Mouse (Mus musculus): Measurements from ENCODE around the gene Chrna5.
"Not testable (repeated sequence)": the region's sequence is repeated elsewhere in the genome, so short reads cannot be mapped to it uniquely, and the experiment has no call there.

Chrna5 gene

DNA sequence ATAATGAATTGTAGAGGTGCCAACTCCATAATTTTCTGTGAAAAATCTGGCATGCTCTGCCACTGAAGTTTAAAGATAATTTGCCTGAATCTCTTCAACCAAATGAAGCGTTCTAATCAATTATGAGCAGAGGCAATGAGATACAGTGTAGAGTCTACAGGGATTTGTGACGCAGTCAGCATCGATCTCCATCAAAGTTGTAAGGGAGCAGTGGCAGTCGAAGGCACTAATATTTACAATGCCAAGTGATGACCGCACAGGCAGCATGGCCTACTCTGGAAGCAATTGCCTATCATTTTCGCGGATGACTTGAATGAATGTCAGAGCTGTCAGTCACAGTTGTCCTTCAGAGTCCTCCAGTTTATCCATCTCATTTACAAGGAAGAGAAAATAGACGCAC is at the start of gene Chrna5:
TSS of gene Chrna5 (plus strand) at position 207 of the 400 bp plus-strand sequence.
- DNase-seq (ENCODE audit: low spot score in 2 of 2): no peak

DNA sequence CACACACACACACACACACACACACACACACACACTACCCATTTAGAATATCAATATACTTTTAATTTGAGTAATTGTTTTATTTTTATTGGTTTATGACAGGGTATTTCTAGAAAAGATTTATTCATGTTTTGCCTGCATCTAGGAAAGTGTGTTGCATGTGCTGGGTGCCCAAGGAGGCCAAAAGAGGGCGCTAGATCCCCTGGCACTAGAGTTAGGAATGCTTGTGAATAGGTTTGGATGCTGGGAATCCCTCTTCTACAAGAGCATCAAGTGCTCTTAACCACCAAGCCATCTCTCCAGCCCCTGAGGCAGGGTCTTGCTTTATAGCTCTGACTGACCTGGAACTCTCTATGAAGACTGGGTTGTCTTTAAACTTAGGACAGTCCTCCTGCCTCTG is 48.9 kb upstream of the Chrna5 start:
- no peak for DNase-seq (ENCODE audit: low spot score in 2 of 2)

DNA sequence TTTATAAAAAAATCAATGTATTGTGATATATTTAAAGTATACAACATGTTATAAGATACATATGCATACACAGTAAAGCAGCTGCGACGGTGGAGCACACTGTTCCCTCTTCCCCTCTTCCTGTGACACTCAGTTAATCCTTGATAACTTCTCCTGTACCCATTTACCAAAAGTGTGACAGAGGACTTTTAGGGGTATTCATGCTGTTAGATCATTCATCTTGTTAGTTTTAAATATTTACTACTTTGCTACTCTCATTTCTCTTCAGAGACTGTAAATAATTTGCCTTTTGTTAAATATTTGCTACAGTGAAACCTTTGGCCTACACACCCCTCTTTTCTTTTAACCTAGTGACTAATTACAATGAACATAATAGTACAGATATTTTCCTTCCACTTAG is 48.3 kb upstream of the Chrna5 start:
- no peak for DNase-seq (ENCODE audit: low spot score in 2 of 2)

DNA sequence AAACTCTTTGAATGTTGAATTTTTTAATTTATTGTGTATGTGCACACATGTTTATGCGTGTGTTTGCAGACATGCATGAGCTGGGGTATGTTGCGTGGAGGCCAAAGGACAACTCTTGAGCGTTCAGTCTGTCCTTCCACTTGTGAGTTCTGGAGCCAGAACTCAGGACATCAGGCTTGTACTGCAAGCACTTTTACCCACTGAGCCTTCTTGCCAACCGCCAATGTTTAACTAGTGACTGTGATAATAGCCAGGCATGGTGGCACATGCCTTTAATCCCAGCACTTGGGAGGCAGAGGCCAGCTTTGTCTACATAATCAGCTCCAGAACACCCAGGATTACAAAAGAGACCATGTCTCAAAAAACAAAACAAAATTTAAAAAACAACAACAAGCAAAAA is 38.6 kb upstream of the Chrna5 start:
- DNase-seq (ENCODE audit: low spot score in 2 of 2): no peak

DNA sequence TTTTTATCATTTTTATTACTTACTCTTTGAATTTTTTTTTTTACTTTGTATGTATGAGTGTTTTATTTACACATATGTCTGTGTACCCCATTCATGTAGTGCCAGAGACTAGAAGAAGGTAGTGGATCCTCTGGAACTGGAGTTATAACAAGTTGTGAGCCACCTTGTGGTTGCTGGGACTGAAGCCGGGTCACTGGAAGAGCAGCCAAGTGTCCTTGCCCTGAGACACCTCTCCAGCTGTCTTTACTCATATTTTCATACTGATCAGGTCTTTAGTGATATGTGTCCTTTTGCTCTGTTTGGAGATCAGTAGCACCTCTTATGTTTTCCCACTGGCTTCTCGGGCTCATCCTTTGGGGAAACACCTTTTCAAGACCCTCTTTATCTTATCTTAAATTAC is 36.2 kb upstream of the Chrna5 start:
- no peak for DNase-seq (ENCODE audit: low spot score in 2 of 2)

DNA sequence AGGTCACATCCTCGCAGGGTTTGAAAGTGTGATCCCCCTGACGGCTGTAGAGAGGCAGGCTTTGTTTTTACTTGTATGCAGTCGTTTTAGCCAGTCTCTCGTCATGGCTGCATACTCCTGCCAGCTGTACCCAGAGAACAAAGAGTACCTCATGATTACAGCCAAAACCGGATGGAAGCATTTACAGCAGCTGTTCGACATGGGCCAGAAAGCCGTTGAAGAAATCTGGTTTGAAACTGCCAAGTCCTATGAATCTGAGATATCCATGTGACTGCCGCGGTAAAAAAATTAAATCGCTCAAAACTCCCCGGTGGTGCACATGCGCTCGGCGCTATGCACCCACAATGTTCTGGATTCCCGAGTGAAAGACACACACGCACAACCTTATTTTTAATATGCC is 34.4 kb upstream of the Chrna5 start:
- no peak for DNase-seq (ENCODE audit: low spot score in 2 of 2)

DNA sequence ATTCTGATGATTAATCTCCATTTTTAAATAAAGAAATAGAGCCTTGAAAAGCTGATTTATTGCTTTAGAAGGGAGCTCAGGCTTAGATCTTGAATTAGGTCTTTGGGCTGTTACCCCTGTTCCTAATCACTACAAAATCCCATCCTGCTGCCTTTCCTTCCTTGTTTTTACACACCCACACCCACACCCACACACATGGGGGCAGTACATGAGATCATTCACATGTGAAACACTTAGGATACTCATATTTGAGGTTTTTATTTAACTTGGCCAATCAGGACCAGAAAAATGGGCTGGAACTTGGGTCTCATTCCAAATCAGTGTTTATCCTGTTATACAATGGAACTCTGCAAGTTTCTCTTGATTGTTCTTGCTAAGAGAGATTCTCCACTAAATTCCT is 31.2 kb upstream of the Chrna5 start:
- no peak for DNase-seq (ENCODE audit: low spot score in 2 of 2)

DNA sequence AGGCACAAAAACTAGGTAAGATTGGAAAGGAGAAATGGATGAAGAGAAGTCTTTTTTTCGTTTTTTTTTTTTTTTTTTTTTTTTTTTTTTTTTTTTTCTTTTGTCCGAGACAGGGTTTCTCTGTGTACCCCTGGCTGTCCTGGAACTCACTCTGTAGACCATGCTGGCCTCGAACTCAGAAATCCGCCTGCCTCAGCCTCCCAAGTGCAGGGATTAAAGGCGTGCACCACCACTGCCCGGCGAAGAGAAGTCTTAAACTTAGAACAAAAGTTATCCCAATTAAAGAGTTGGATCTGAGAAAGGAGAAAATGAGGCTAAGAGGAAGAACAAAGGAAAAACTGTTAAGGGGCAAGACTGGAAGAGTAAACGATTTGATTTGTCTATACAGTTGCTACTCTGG is 30.5 kb upstream of the Chrna5 start:
- not testable (repeated sequence) for DNase-seq (ENCODE audit: low spot score in 2 of 2)

DNA sequence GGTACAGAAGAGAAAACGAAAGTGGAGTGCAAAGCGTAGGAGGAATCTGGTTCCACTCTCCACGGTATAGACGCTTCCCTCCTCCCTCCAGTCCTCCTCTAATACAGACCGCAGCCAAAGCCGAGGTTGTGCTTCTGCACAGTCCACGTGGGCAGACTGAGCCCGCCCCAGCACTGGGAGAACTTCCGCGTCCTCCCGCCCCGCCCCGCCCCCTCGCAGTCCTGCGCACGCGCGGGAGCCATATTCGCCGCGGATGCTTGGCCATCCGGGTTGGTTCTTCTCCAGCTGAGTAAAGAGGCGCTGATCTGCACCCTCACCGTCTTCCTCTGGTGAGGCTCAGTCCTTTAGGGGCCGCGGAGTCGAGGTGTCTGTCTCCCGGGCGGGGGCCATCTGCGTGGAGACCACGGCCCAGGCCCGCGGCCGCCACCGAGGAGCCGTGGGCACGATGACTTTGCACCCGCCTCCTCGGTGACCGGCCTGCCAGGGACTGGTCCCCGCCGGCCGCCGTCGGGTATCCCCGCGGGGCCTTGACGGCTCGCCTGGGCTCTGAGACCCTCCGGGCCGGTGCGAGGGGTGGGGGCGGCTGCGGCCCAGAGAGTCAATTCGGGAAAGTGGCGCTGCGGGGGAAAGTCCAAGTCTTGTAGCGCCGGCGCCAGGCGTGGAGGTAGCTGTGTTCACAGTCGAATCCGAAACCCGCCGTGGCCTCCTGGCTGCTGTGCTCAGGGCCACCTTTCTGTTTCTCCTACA is 29.9 kb upstream of the Chrna5 start, which contains the start of the genes Psma4 and AY074887:
TSS of gene Psma4 (plus strand) at position 216 of the 747 bp plus-strand sequence.
TSS of gene AY074887 (minus strand) at position 424 of the 747 bp plus-strand sequence.
- peak; percentile 85 to 90 for DNase-seq (ENCODE audit: low spot score in 2 of 2)

DNA sequence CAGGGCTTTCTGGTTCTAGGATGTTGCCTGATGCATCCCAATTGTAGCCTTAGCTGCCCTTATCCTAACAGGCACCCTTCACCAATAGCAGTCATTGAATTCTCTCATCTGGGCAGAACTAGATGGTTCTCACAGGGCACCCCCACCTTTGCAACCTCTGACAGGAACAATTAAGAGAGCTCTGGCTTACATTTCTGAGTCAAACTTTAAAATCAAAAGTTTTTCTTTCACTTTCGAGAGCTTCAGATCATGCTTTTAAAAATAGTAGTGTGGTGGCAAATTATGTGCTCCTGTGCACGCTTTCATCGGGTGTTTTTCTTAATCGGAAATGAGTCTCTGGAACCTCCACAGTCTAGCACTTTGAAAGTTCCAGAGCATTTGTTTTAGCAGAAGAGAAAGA is 19.6 kb upstream of the Chrna5 start:
- no peak for DNase-seq (ENCODE audit: low spot score in 2 of 2)

DNA sequence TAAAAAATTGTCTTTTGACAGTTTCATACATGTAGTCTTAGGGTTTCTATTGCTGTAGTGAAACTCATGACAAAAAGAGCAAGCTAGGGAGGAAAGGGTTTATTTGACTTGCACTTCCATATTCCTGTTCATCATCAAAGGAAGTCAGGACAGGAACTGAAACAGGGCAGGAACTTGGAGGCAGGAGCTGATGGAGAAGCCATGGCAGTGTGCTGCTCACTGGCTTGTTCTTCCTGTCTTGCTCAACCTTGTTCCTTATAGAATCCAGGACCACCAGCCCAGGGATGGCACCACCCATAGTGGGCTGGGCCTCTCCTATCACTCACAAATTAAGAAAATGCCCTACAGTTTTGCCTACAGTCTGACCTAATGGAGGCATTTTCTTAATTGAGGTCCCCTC is 17.0 kb upstream of the Chrna5 start:
- no peak for DNase-seq (ENCODE audit: low spot score in 2 of 2)

DNA sequence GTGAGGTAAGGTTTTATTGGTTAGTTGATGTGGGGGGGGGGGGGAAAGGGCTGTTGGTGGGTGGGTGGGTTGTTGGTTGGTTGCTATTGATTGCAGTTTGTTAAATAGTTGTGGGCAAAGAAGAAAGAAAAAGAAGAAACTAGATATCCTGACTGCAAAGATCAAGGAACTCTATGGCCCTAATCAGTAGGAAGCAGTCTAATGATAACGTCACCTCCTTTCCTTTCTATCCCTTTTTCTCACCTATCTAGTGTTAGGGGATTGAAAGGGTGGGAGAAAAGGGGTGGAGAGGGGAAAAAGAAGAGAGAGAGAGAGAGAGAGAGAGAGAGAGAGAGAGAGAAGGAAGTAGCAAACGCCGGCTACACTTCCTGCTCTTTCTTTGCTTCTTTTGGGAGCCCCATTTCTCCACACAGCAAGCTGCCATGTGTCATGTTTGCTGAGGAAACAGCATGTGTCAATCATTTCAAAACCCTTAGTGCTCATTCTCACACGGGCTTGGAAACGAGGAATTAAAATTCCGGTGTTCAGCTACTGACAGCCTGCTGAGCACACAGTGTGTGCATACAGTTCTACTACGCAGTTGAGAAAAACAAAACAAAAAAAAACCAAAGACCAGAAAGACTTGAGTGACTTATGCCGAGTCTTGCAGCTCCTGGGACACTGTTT is 10.6 kb upstream of the Chrna5 start:
- no peak for DNase-seq (ENCODE audit: low spot score in 2 of 2)

DNA sequence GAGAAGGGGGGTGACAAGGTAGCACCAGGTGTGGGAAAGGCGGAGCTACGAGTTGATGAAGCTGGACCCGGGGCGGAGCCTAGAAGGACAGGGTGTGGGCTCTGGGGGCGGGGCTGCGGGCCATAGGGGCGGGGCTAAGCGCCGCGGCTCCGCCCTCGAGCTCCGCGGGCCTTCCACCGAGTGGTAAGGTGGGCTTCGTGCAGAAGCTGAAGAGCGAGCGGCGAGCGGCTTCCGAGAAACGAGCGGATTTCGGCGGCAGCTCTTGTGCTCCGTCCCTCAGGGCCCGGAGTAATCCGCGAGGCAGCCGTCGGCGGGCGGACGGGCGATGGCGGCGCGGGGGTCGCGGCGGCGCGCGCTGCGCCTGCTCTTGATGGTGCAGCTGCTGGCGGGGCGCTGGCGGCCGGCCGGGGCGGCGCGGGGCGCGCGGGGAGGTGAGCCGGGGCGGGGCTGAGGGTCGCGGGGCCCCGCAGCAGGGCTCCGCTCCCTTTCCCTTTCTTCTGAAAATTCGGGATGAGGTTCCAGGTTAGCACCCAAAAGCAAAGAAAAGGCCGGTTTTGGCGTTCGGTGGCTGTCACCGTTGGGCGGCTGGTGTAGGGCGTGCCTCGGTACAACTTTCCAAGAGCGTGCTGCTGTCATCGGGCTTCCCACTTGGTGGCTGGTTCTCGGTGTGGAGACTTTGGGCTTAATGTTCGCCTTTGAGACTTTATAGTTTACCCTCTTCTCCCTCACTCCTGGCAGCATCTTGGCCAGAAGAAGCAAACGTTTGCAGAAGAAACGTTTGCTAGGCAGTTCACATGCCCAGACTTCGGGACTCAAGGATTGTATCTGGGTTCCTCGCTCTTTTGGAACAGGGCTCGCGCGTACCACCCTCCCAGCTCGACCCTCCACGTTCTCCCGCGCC is 861 bp downstream of the Chrna5 start:
- DNase-seq (ENCODE audit: low spot score in 2 of 2): peak in 1 of 2 experiments; percentile 12

DNA sequence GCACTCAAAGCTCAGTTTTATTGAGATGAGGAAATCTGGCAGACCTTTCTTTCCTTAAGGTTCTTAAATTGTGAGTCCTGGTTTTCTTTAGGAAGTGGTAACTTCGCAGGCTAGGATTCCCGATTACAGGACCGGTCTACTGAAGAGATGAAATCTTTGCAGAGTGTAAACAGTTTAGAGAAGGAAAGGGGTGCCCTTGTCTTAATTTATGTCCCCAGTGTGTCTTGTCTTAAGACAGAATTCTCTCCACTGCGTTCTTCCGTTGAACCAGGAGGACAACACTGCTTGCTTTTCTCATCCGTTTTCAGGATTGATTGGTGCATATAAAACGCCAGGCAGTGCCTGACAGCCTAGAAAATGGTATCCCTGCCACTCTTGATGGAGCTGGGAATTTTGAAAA is 1.7 kb downstream of the Chrna5 start:
- no peak for DNase-seq (ENCODE audit: low spot score in 2 of 2)

DNA sequence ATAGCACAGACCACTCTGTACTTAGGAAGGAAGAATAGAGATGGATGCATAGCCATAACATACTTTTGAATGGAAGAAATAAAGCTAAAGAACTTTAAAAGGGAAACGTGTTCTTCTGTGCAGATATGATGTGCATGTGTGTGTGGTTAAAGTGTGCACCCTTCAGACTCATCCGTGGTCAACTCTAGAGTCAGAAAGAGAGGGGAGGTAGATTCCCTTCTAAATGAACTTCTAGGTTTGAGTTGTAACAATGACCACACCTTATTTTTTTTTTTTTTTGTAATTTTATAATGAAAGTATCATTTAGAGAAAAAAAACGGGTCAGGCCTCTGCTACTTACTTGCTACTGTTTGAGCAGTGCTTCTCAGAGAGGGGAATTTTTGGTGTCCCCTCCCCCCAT is 9.7 kb downstream of the Chrna5 start:
- DNase-seq (ENCODE audit: low spot score in 2 of 2): no peak

DNA sequence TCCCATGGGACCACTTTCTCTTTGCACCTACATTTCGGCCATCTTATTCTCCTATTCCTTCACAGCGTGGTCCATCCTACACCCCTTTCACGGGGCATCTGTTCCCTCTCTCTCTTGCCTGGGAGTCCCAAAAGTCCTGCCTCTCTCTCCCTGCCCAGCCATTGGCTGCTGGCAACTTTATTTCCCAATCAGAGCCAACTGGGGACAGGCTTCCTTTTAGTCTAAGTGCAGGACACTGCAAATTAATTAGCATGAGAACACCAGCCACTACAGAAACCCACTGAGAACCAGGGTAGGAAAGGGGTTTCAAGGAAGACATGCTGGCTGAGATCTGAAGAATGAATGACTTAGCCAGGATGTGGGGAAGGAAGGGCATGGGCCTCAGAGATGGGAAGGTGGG is 13.7 kb downstream of the Chrna5 start:
- no peak for DNase-seq (ENCODE audit: low spot score in 2 of 2)

DNA sequence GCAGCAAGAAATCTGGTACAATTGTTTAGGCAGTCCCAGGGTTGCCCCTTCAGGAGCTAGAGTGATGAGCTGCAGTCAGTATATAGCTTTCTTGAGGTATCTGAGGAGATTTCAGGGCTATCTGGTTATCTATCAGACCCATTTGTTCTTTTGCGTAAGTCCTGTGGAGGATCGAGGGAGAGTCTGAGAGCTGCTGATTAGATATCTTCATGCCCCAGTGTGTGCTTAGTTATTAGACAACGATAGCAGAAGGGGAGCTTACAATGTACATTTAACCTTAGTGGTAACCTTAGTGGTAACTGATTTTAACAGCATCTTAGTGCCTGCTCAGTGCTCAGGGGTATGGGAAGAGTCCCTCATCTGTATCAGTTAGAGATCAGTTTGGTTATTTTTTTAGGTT is 15.0 kb downstream of the Chrna5 start:
- DNase-seq (ENCODE audit: low spot score in 2 of 2): no peak

DNA sequence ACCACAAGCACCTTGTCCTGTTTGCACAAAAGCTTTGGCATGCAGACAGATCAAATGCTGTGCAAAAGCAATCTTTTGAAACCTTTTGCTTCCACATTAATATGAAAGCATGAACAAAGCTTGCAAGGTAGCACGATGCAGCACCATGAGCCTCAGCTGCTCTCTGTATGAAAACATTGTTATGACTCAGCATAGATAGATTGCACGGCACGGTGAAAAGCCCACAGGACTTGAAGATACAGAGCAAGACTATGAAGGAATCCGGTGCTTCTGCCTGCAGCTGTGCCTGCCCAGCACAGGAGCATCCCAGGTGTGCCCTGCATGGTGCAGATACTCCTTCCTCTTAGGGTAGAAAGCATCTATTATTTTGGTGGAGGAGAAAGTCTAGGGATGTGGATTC is 22.9 kb downstream of the Chrna5 start:
- no peak for DNase-seq (ENCODE audit: low spot score in 2 of 2)

DNA sequence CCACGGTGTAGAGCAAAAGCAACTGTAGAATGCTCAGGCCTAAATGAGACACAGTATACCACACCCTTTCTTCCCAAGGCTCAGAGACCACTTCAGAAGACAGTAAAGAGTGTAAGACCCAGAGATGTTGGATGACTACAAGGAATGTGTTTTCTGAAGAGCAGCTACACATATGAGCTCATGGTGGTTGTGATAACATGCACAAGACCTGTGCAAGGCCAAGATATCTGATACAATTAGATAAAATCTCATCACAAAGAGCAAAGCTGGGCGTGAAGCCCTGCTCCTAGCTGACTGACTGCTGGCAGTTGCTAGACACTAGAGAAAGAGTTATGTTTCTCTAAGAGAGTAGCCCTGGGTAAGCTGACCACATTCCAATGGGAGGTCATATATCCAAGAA is 29.0 kb downstream of the Chrna5 start:
- DNase-seq (ENCODE audit: low spot score in 2 of 2): no peak

DNA sequence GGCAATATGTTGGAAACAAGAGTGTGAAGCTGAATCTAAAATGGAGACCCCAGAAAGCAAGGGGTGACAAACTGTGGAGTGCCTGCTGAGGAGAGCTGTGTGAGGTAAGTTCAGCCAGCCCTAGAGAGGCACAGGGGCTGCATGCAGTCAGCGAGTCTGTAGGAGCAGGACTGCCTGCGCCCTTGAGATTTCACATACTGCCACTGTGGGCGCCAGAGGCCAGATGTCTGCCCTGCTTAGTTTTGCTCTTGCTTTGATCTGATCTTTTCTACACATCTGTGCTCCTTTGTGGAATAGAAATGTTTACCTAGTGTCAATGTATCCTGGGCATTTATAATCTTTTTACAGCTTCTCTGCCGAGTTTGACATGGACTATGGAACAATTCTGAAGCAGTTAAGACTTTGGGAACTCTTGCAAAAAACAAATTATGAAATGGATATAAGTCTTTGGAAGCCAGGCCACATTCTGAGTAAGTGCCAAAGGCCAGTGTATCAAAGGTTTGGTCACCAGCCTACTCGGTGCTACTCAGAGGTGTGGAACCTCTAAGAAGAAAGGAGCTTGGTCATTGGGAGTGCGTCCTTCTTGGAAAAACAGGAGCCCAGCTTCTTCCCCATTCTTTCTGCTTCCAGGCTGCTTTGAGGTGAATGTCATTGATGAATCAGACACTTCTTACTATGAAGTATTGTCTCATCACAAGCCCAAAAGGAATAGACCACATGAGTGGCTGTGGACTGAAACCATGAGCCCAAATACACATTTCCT is 30.1 kb downstream of the Chrna5 start:
- DNase-seq (ENCODE audit: low spot score in 2 of 2): no peak

DNA sequence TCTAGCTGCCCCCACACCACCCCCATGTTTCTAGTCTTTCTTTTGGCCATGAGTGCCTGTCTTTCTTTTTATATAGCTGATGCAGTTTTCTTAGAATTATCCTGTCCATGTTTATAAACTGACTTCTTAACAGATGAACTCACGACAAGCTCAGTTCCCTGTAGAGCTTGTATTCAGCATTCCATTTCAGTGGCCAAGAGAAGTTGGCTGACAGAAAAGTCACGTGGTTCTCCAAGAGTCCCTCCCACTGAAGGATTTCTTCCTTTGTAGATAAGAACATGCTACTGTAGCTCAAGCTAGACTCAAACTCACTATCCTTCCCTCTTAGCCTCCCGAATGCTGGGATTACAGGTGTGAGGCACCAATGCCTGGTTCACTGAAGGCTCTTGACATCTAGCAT is 36.2 kb downstream of the Chrna5 start:
- no peak for DNase-seq (ENCODE audit: low spot score in 2 of 2)

DNA sequence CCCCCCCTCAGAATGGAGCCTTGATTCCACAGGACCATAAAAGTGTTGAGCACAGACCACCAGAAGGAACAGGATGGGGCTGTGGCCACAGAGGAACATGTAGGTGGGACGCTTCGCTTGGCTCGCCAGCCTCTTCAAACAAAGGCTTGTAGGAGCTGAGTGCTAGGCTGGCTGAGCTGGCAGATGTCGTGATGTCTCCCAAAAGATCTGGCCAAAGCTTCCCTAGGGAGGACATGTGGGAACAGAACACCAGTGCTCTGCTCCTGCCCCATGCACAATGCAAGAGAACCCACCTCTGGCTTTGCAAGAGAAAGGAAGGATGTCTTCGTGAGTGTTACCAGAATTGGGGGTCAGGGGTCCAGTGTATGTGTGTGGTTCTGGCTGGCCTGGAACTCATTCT is 42.6 kb downstream of the Chrna5 start:
- DNase-seq (ENCODE audit: low spot score in 2 of 2): no peak
